Mouse (Mus musculus) liver, adult 2 months (tissue): ENCODE measurements around the gene Krt77. TPM values are rescaled to one million over a fixed set of nuclear protein-coding genes. Genes with fewer than 3 reads are reported as not detected.
A peak's percentile ranks its signal among the peaks of the same experiment; 100 is the strongest.

Experiments
- DNase-seq: peaks from one replicate; pipeline ENCODE4 v3.0.0-alpha.2; 2011; ENCODE audit warnings: low read depth, low spot score; ENCODE audit errors: extremely low read depth
- H3K27ac ChIP-seq: fragments of 200-500 bp; replicated peaks from 2 replicates; pipeline ENCODE4 v1.5.1; 2012; ENCODE audit warnings: low read depth, mild to moderate bottlenecking, control low read depth, inconsistent platforms, low read length; ENCODE audit not compliant: insufficient read depth
- H3K27me3 ChIP-seq: fragments of 200-500 bp; 2 replicates; pipeline ENCODE4 v1.6.1; 2012; ENCODE audit warnings: mild to moderate bottlenecking, moderate library complexity, low read length, inconsistent platforms; ENCODE audit not compliant: control insufficient read depth, insufficient read depth
- H3K36me3 ChIP-seq: fragments of 200-500 bp; 2 replicates; pipeline ENCODE4 v1.6.1; 2012; ENCODE audit warnings: low read length, inconsistent platforms; ENCODE audit not compliant: control insufficient read depth, insufficient read depth
- H3K4me1 ChIP-seq: fragments of 200-500 bp; 2 replicates; pipeline ENCODE4 v1.6.1; 2011; ENCODE audit warnings: low read length; ENCODE audit not compliant: control insufficient read depth, insufficient read depth
- H3K4me3 ChIP-seq: fragments of 200-500 bp; 2 replicates; pipeline ENCODE4 v1.5.1; 2011; ENCODE audit warnings: low read depth, mild to moderate bottlenecking, control low read depth, low read length, moderate library complexity; ENCODE audit not compliant: insufficient read depth
- H3K79me2 ChIP-seq: fragments of 200-500 bp; 2 replicates; pipeline ENCODE4 v1.6.1; 2012; ENCODE audit warnings: inconsistent platforms, mild to moderate bottlenecking, low read length, moderate library complexity; ENCODE audit not compliant: control insufficient read depth, insufficient read depth
- H3K9ac ChIP-seq: fragments of 200-500 bp; 2 replicates; pipeline ENCODE4 v1.6.1; 2012; ENCODE audit warnings: low read depth, mild to moderate bottlenecking, control low read depth, inconsistent platforms, low read length
- CTCF ChIP-seq: fragments of 200-500 bp; IDR thresholded peaks from 2 replicates; pipeline ENCODE4 v1.5.1; 2011; ENCODE audit warnings: low read depth, low read length, control low read depth
- POLR2A ChIP-seq: fragments of 200-500 bp; IDR thresholded peaks from 2 replicates; pipeline ENCODE4 v1.6.1; 2011; ENCODE audit warnings: low read length, control low read depth; ENCODE audit not compliant: insufficient read depth; ENCODE audit errors: extremely low read depth
- WGBS: fragments of 180-500 bp; shearing (Covaris S2); methylation state at CpG from one replicate; pipeline ENCODE4 v1.1.7; 2018; 5-methylcytosine and 5-hydroxymethylcytosine counted together
- polyA plus RNA-seq: library from polyadenylated mRNA; depleted of rRNA; stranded (reverse); fragments of >200 nt; gene quantifications from 2 replicates; pipeline ENCODE4 v1.2.3, GENCODE M21; 2012
- total RNA-seq: library from RNA; depleted of rRNA; stranded (reverse); fragments of >200 nt; gene quantifications from 2 replicates; pipeline ENCODE4 v1.2.3, GENCODE M21; 2014

Gene Krt77
- total and polyA plus RNA-seq, 2 experiments, result not detected

DNA sequence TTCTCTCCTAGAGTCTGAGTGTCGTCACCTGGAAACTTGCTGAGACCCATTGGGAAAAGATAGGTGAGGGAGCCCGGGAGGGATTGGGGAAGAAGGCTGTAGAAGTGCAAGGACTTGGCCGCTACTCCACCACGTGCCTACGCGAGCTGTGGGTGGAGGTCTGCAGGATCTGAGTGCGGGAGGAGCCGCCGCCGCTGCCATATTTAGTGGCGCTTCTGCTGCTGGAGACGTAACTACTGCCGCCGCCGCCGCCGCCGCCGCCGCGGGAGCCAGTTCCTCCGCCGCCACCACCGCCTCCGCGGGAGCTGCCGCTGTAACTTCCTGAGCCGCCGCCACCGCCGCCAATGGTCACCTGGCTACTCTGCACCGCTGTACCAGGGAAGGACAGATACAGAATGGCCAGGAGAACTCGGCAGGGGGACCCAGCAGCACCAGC lies 9.8 kb downstream of the Krt77 start:
- TF ChIP-seq POLR2A, result no peak
- no peak for TF ChIP-seq CTCF
- no peaks in the 10 kb centered on the region for H3K36me3 ChIP-seq
- H3K27me3 ChIP-seq, result peaks cover 22% of the 10 kb centered on the region; the same call in 1 of the 2 replicates
- WGBS, result under 1% methylated on average over 33 of the region's 33 CpGs
- no peaks in the 10 kb centered on the region for H3K79me2 ChIP-seq
- DNase-seq, result no peak
- no peak overlapping the region for H3K27ac ChIP-seq
- peak overlapping the region; percentile 43; the same call in 1 of the 2 replicates for H3K4me3 ChIP-seq
- H3K4me1 ChIP-seq, result no peaks in the 10 kb centered on the region
- 0 out of 2 replicates have a peak overlapping the region, but pooled peaks have one; percentile 44 for H3K9ac ChIP-seq

DNA sequence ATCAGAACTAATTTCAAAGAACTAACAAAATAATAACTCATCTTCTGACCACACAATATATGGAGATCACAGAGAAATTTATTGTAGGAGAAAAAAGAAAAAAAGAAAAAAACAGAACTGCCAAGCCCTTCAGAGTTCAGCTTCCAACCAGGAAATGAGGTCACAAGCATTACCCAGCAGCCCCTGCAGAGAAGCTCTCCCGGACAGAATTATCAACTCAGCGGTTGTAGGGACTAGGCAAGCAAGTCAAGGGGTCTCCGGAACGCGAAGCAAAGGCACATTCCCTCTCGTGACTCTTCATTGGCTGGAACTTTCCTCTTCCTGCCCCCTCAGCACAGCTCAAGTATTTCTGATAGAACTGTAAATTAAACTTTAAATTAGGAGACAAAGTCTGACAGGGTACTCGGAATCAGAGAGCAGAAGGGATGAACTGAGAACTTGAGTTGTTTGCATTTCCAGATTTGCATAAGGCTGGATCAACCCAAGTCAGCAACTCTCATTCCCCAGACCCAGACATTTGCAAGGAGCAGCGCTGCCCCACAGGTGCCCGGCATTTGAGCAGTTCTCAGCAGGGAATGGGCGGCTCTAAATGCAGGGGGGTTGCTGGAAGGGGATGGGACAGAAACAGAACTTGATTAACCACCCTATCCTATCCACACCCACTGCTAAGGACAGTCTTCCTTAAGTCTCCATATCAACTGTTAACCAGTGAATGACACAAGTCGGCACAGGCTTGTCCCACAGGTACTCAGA lies 10.7 kb downstream of the Krt77 start:
- H3K27me3 ChIP-seq, result peaks cover 22% of the 10 kb centered on the region; the same call in 1 of the 2 replicates
- peak; percentile 7 for DNase-seq
- H3K4me1 ChIP-seq, result no peaks in the 10 kb centered on the region
- H3K9ac ChIP-seq, result no peak overlapping the region
- no peaks in the 10 kb centered on the region for H3K36me3 ChIP-seq
- no peak for TF ChIP-seq CTCF
- TF ChIP-seq POLR2A, result no peak
- no peaks in the 10 kb centered on the region for H3K79me2 ChIP-seq
- H3K27ac ChIP-seq, result no peak overlapping the region
- 14% methylated on average over 11 of the region's 11 CpGs for WGBS
- H3K4me3 ChIP-seq, result no peak overlapping the region

DNA sequence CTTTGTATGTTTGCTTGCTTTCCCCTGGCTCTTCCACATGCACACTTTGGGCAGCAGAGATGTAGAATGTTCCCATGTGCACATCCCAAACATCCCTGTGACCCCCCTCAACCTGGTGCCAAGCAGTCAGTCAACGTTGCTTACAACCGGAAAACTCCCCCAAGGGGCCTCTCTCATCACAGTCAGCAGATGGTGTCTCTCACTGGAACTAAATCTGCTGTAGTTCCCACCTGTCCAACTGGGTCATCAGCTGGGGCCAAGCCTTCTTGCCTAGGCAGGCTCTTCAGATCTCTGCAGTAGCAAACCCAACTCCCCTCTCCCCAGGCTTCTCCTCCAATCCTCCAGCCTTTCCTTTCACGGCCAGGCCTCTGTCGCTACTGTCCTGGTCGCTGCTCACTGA lies 12.8 kb downstream of the Krt77 start:
- 47% methylated on average over 5 of the region's 5 CpGs for WGBS
- Histone ChIP-seq H3K27me3 (peaks cover 25% of the 10 kb centered on the region; the same call in 1 of the 2 replicates), H3K36me3 (no peaks in the 10 kb centered on the region), H3K4me3 (no peak overlapping the region), H3K9ac (no peak overlapping the region), H3K79me2 (no peaks in the 10 kb centered on the region), H3K4me1 (no peaks in the 10 kb centered on the region), H3K27ac (no peak overlapping the region)
- no peak for TF ChIP-seq POLR2A
- no peak for TF ChIP-seq CTCF
- DNase-seq, result no peak

DNA sequence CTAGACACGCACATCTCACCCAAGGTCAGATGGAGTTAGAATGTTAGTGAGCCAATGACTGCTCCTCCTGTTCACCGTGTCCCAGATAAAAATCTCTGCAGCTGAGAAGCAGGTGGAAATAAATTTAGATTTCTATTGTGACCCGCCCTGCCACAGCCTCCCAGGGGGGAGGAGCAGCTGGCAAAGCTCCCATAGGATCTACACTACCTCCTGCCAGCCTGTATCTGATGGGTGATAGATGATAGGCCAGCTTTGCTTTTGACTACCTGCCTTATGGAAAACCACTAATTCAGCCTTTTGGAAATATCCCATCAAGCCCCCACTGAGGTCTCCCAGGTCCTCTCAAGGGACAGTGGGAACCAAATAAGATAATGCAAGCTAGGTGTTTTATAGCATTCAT lies 13.8 kb downstream of the Krt77 start:
- Histone ChIP-seq H3K27ac (no peak overlapping the region), H3K4me1 (no peaks in the 10 kb centered on the region), H3K79me2 (no peaks in the 10 kb centered on the region), H3K9ac (no peak overlapping the region), H3K4me3 (no peak overlapping the region), H3K27me3 (peaks cover 21% of the 10 kb centered on the region; the same call in 1 of the 2 replicates), H3K36me3 (no peaks in the 10 kb centered on the region)
- DNase-seq, result no peak
- no peak for TF ChIP-seq CTCF
- TF ChIP-seq POLR2A, result no peak
- WGBS, result 50% methylated on average over 3 of the region's 3 CpGs

DNA sequence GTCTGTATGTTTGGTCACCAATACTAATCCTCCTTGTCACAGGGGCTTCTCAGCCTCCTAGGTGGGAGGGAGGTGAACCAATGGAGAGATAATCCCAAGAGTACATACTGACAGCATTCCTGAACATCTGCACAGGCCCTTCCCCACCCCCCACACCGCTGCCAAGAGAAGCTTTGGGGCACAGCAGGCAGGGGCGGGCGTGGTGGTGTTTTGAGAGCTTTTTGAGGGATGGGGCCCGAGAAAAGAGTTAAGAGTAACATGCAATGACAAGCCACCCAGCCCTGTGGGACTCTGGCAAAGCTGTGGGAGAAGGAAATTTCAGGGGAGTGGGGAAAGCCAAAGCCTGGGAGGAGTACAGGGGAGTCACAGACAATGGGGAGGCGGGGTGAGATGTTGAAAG lies 15.2 kb downstream of the Krt77 start:
- H3K79me2 ChIP-seq, result no peaks in the 10 kb centered on the region
- H3K4me3 ChIP-seq, result no peak overlapping the region
- TF ChIP-seq POLR2A (no peak), CTCF (no peak)
- H3K27me3 ChIP-seq, result peaks cover 12% of the 10 kb centered on the region; the same call in 1 of the 2 replicates
- H3K27ac ChIP-seq, result no peak overlapping the region
- H3K4me1 ChIP-seq, result no peaks in the 10 kb centered on the region
- no peaks in the 10 kb centered on the region for H3K36me3 ChIP-seq
- no peak for DNase-seq
- H3K9ac ChIP-seq, result no peak overlapping the region
- 7% methylated on average over 5 of the region's 5 CpGs for WGBS

DNA sequence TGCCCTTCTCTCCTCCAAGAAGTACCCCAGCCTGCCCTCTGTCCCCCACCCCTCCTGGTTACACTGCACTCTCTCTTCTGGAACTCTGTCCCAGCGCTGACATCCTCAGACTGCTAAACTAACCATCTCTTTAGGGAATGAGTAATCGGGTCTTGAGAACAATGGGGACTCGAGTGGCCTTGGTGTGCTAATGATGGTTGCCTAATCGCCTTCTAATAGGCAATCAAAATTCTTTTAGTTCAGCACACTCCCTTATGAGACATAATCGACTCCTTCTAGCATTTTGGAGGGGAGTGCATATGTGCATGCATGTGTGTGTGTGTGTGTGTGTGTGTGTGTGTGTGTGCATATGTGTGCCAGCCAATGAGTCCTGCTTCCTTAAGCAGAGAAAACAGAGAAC lies 16.9 kb downstream of the Krt77 start:
- Histone ChIP-seq H3K9ac (no peak overlapping the region), H3K4me3 (no peak overlapping the region), H3K79me2 (no peaks in the 10 kb centered on the region), H3K27ac (no peak overlapping the region), H3K4me1 (no peaks in the 10 kb centered on the region), H3K36me3 (no peaks in the 10 kb centered on the region), H3K27me3 (peaks cover 9% of the 10 kb centered on the region; the same call in 1 of the 2 replicates)
- DNase-seq, result no peak
- TF ChIP-seq CTCF (no peak), POLR2A (no peak)
- 26% methylated on average over 5 of the region's 5 CpGs for WGBS
